Mouse (Mus musculus) thymus, adult 2 months (tissue): Measurements from ENCODE around the gene Lpar1.

ENCODE experiments used
- CTCF ChIP-seq: fragments of 200-500 bp; IDR thresholded peaks from 2 replicates; pipeline ENCODE4 v1.5.1; 2012; ENCODE audit warnings: mild to moderate bottlenecking, control low read depth, low read length, moderate library complexity, borderline replicate concordance; ENCODE audit not compliant: control insufficient read depth, poor library complexity, insufficient read depth; ENCODE audit errors: extremely low read depth
- POLR2A ChIP-seq: fragments of 200-500 bp; IDR thresholded peaks from 2 replicates; pipeline ENCODE4 v1.6.1; 2012; ENCODE audit warnings: mild to moderate bottlenecking, low read length, control low read depth, moderate library complexity; ENCODE audit not compliant: control insufficient read depth, poor library complexity, insufficient read depth; ENCODE audit errors: extremely low read depth

GRCm38 (mm10) chr4:58465586-58465985 lies 88.1 kb downstream of the Lpar1 start:
- no peak for TF ChIP-seq POLR2A
- TF ChIP-seq CTCF, result no peak
